In genomic region chr17:61513433-61513832, GRCm38 (mm10) we compare ENCODE assay signal across 21 mouse cellular contexts.
DNase-seq lines count a peak whose midpoint lies in the region; ATAC-seq and TF ChIP-seq lines count a peak whose summit lies in the region.
"Had no signal": no experiment of that assay in that cellular context is flagged by ENCODE, and none has a peak within 500 bp of the region (broad histone marks: within the 10 kb centered on the region; RNA-seq: fewer than 3 reads in every experiment).

No protein-coding gene starts in this region.

- WGBS in midbrain, embryonic 11.5 days, result 71% methylated on average over 4 of the region's 4 CpGs
- 38% methylated on average over 4 of the region's 4 CpGs for WGBS in midbrain, embryonic 16.5 days
- WGBS in hindbrain, embryonic 16.5 days, result 53% methylated on average over 4 of the region's 4 CpGs

- DNase-seq in cerebellum, postnatal 25 days, result peak; percentile 8 to 20
- no peak for DNase-seq in cerebellum, adult 11-12 months
- DNase-seq in midbrain, embryonic 11.5 days (ENCODE audit: low spot score, missing footprints), result no peak
- peak; percentile 84 for DNase-seq in brain, embryonic 14.5 days (ENCODE audit: low read depth)
- no peak for DNase-seq in urinary bladder, postnatal 36 days (ENCODE audit: low spot score in 2 of 2)
- no peak for DNase-seq in left cerebral cortex, postnatal 4 days
- DNase-seq: adrenal gland, postnatal 10 days; gastrocnemius, postnatal 25 days; heart, adult 2 months; heart, postnatal 36 days; kidney, adult 9 months; kidney, postnatal 36 days; lung, adult 18-20 months; lung, postnatal 14 days; thymus, postnatal 14 days had no signal

- H3K9me3 ChIP-seq in midbrain, embryonic 11.5 days (ENCODE audit: control insufficient read depth, low read length), result no peaks in the 10 kb centered on the region
- no peaks in the 10 kb centered on the region for H3K9me3 ChIP-seq in midbrain, embryonic 16.5 days (replicated peaks; ENCODE audit: control insufficient read depth, low read length, poor library complexity, severe bottlenecking)
- no peaks in the 10 kb centered on the region for H3K9me3 ChIP-seq in hindbrain, embryonic 16.5 days (ENCODE audit: control insufficient read depth, low read length)
- H3K9me3 ChIP-seq: embryonic facial prominence, embryonic 13.5 days; limb, embryonic 10.5 days had no signal

- intact Hi-C loops in left cerebral cortex, postnatal 4 days (cut with DNase I), result no loop called here

- TF ChIP-seq CTCF in brain, embryonic 14.5 days (IDR thresholded peaks at IDR 0.05; ENCODE audit: borderline replicate concordance, extremely low read depth, insufficient read depth, insufficient read length), result no peak

- no peak overlapping the region for H3K4me2 ChIP-seq in midbrain, embryonic 11.5 days
- H3K4me2 ChIP-seq in midbrain, embryonic 16.5 days (ENCODE audit: low read length), result no peak overlapping the region
- H3K4me2 ChIP-seq in hindbrain, embryonic 16.5 days (ENCODE audit: low read length), result no peak overlapping the region
- H3K4me2 ChIP-seq: embryonic facial prominence, embryonic 13.5 days had no signal

- peak; percentile 74 for ATAC-seq in midbrain, embryonic 11.5 days (ENCODE audit: low FRiP score)
- ATAC-seq in midbrain, embryonic 16.5 days, result no peak
- 0 out of 2 replicates have a peak, but pooled peaks have one; percentile 30 for ATAC-seq in hindbrain, embryonic 16.5 days
- ATAC-seq: Patski had no signal

- no peak overlapping the region for H3K4me3 ChIP-seq in midbrain, embryonic 11.5 days (ENCODE audit: low read depth, low read length)
- H3K4me3 ChIP-seq in midbrain, embryonic 16.5 days (ENCODE audit: low read depth, low read length), result no peak overlapping the region
- no peak overlapping the region for H3K4me3 ChIP-seq in hindbrain, embryonic 16.5 days (ENCODE audit: low read length)
- H3K4me3 ChIP-seq: embryonic facial prominence, embryonic 13.5 days; heart, adult 2 months; limb, embryonic 10.5 days; myocyte had no signal

- no peaks in the 10 kb centered on the region for H3K4me1 ChIP-seq in midbrain, embryonic 11.5 days (ENCODE audit: control insufficient read depth, insufficient read depth, low read length)
- H3K4me1 ChIP-seq in midbrain, embryonic 16.5 days (ENCODE audit: control insufficient read depth, insufficient read depth, low read length), result no peaks in the 10 kb centered on the region
- H3K4me1 ChIP-seq in hindbrain, embryonic 16.5 days (ENCODE audit: control insufficient read depth, insufficient read depth, low read depth, low read length), result no peaks in the 10 kb centered on the region
- H3K4me1 ChIP-seq: embryonic facial prominence, embryonic 13.5 days had no signal

- H3K27ac ChIP-seq in midbrain, embryonic 11.5 days (ENCODE audit: low read depth, low read length), result no peak overlapping the region
- H3K27ac ChIP-seq in midbrain, embryonic 16.5 days (ENCODE audit: low read length), result no peak overlapping the region
- no peak overlapping the region for H3K27ac ChIP-seq in hindbrain, embryonic 16.5 days (ENCODE audit: low read depth, low read length)
- H3K27ac ChIP-seq: embryonic facial prominence, embryonic 13.5 days; heart, adult 2 months; limb, embryonic 10.5 days had no signal

- no peaks in the 10 kb centered on the region for H3K27me3 ChIP-seq in midbrain, embryonic 11.5 days (ENCODE audit: control insufficient read depth, insufficient read depth, low read length)
- H3K27me3 ChIP-seq in midbrain, embryonic 16.5 days (ENCODE audit: control insufficient read depth, insufficient read depth, low read depth, low read length), result no peaks in the 10 kb centered on the region
- no peaks in the 10 kb centered on the region for H3K27me3 ChIP-seq in hindbrain, embryonic 16.5 days (replicated peaks; ENCODE audit: control insufficient read depth, insufficient read depth, low read length)
- H3K27me3 ChIP-seq: embryonic facial prominence, embryonic 13.5 days had no signal

- H3K36me3 ChIP-seq in midbrain, embryonic 11.5 days (ENCODE audit: control insufficient read depth, insufficient read depth, low read length), result no peaks in the 10 kb centered on the region
- no peaks in the 10 kb centered on the region for H3K36me3 ChIP-seq in midbrain, embryonic 16.5 days (ENCODE audit: control insufficient read depth, insufficient read depth, low read length)
- no peaks in the 10 kb centered on the region for H3K36me3 ChIP-seq in hindbrain, embryonic 16.5 days (ENCODE audit: control insufficient read depth, insufficient read depth, low read length)
- H3K36me3 ChIP-seq: embryonic facial prominence, embryonic 13.5 days; limb, embryonic 10.5 days had no signal

- TF ChIP-seq POLR2A in brain, embryonic 14.5 days (IDR thresholded peaks at IDR 0.05; ENCODE audit: borderline replicate concordance, extremely low read depth, insufficient read depth, insufficient read length, poor library complexity, severe bottlenecking), result no peak

- no peak overlapping the region for H3K9ac ChIP-seq in midbrain, embryonic 11.5 days (ENCODE audit: low read length)
- no peak overlapping the region for H3K9ac ChIP-seq in midbrain, embryonic 16.5 days (ENCODE audit: low read depth, low read length)
- no peak overlapping the region for H3K9ac ChIP-seq in hindbrain, embryonic 16.5 days (ENCODE audit: low read depth, low read length)
- H3K9ac ChIP-seq: embryonic facial prominence, embryonic 13.5 days had no signal

Comparison
In these comparisons a context has a peak if more than half of its experiments do, and no peak if none do; other contexts are left out.
1. DNase-seq: peak in cerebellum, postnatal 25 days (2 of 2) and brain, embryonic 14.5 days (single experiment); none in cerebellum, adult 11-12 months (single experiment), midbrain, embryonic 11.5 days (single experiment), urinary bladder, postnatal 36 days (0 of 2) and left cerebral cortex, postnatal 4 days (single experiment).